Mouse (Mus musculus): ENCODE data around the gene Fndc9. TPM values are rescaled to one million over a fixed set of nuclear protein-coding genes. Genes with fewer than 3 reads are reported as not detected.
A peak's percentile ranks its signal among the peaks of the same experiment; 100 is the strongest.

Gene Fndc9
- 0.43 and 0.66 TPM in 2 replicates for polyA plus RNA-seq (2016; fragmentation: Nextera tagmentation; extraction: Ambion mirVana)

DNA sequence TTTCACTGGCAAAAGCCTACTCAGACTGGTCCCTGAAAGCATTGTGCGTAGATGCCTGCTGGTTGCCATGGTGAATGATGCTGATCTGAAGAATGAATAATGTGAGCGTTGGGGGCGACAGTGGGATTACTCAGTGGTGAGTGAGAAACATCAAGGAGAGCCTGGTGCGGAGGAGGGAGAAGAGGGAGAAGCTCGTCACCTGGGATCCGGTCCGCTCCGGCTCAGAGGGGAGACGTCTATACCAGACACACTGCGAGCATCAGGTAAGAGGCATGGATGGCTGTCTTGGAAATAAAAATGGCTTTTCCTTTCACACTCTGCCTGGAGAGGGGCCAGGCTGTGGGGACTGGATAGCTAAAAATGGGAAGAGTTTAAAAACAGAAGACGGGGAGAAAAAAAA is at the start of gene Fndc9:
TSS of gene Fndc9 (plus strand) at position 198 of the 400 bp plus-strand sequence.
- Histone ChIP-seq H3K9me3 (no peaks in the 10 kb centered on the region), H3K4me3 (no peak within 1 kb of the TSS), H3K36me3 (replicated peaks) (peaks cover 32% of the 10 kb centered on the region), H3K27ac (peak within 1 kb of the TSS; percentile 63; the same call in 1 of the 2 replicates), H3K4me1 (peaks cover 22% of the 10 kb centered on the region), H3K27me3 (ENCODE audit: poor library complexity, severe bottlenecking) (no peaks in the 10 kb centered on the region)
- DNase-seq (ENCODE audit: extremely low spot score, low spot score) = peak; percentile 41
- 59% methylated on average over 11 of the region's 11 CpGs for WGBS

- 78% methylated on average over 2 of the region's 2 CpGs for WGBS
- Histone ChIP-seq H3K36me3 (replicated peaks) (no peaks in the 10 kb centered on the region), H3K9me3 (no peaks in the 10 kb centered on the region), H3K4me3 (no peak overlapping the region), H3K27me3 (ENCODE audit: poor library complexity, severe bottlenecking) (no peaks in the 10 kb centered on the region), H3K4me1 (0 out of 2 replicates have a peak, but pooled peaks cover 4% of the 10 kb centered on the region), H3K27ac (no peak overlapping the region)
- no peak for DNase-seq (ENCODE audit: extremely low spot score, low spot score)
These were observed 47.0 kb upstream of the Fndc9 start for GRCm38 (mm10) chr11:46188283-46188682.

DNA sequence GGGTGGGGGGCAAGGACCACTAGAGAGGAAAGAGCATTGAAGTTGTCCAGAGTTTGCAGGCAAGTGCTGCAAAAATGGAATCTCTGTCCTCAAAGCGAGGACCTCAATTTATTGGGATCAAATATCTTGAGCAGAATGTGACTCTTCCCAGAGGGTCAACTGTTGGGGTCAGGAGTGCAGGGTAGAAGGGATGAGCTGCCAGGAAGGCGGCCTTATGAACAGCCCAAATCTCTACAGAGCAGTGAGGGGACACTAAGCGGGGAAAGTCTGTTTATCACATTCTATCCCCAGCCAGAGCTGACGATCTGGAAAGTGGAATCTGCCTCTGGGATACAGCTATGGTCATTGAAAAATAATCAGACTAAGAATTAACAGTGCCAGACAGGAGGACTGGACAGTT is 41.2 kb upstream of the Fndc9 start:
- 72% methylated on average over 4 of the region's 4 CpGs for WGBS
- Histone ChIP-seq H3K36me3 (replicated peaks) (peaks cover 37% of the 10 kb centered on the region), H3K9me3 (no peaks in the 10 kb centered on the region), H3K27ac (no peak overlapping the region), H3K4me1 (no peaks in the 10 kb centered on the region), H3K27me3 (ENCODE audit: poor library complexity, severe bottlenecking) (no peaks in the 10 kb centered on the region), H3K4me3 (no peak overlapping the region)
- DNase-seq (ENCODE audit: extremely low spot score, low spot score) = no peak

GRCm38 (mm10) chr11:46200664-46201063 is 34.7 kb upstream of the Fndc9 start:
- no peak overlapping the region for H3K4me3 ChIP-seq
- DNase-seq (ENCODE audit: extremely low spot score, low spot score) = no peak
- no peaks in the 10 kb centered on the region for H3K9me3 ChIP-seq
- peaks cover 8% of the 10 kb centered on the region for H3K4me1 ChIP-seq
- H3K36me3 ChIP-seq (replicated peaks) = peaks cover 50% of the 10 kb centered on the region
- peak overlapping the region; percentile 30; the same call in 1 of the 2 replicates for H3K27ac ChIP-seq
- no peaks in the 10 kb centered on the region for H3K27me3 ChIP-seq (ENCODE audit: poor library complexity, severe bottlenecking)
- WGBS = 88% methylated on average over 11 of the region's 11 CpGs

- no peaks in the 10 kb centered on the region for H3K9me3 ChIP-seq
- H3K4me3 ChIP-seq = no peak overlapping the region
- H3K27ac ChIP-seq = peak overlapping the region; percentile 1; the same call in 1 of the 2 replicates
- H3K4me1 ChIP-seq = peaks cover 8% of the 10 kb centered on the region
- no peak for DNase-seq (ENCODE audit: extremely low spot score, low spot score)
- 75% methylated on average over 20 of the region's 20 CpGs for WGBS
- H3K36me3 ChIP-seq (replicated peaks) = peaks cover 44% of the 10 kb centered on the region
- H3K27me3 ChIP-seq (ENCODE audit: poor library complexity, severe bottlenecking) = no peaks in the 10 kb centered on the region
These were observed 33.4 kb upstream of the Fndc9 start for GRCm38 (mm10) chr11:46201636-46202546.

GRCm38 (mm10) chr11:46202547-46202887 is 32.8 kb upstream of the Fndc9 start:
- DNase-seq (ENCODE audit: extremely low spot score, low spot score) = no peak
- Histone ChIP-seq H3K4me3 (no peak overlapping the region), H3K9me3 (no peaks in the 10 kb centered on the region), H3K27ac (peak overlapping the region; percentile 1; the same call in 1 of the 2 replicates), H3K4me1 (peaks cover 8% of the 10 kb centered on the region), H3K36me3 (replicated peaks) (peaks cover 44% of the 10 kb centered on the region), H3K27me3 (ENCODE audit: poor library complexity, severe bottlenecking) (no peaks in the 10 kb centered on the region)
- 81% methylated on average over 10 of the region's 10 CpGs for whole genome bisulfite sequencing

DNA sequence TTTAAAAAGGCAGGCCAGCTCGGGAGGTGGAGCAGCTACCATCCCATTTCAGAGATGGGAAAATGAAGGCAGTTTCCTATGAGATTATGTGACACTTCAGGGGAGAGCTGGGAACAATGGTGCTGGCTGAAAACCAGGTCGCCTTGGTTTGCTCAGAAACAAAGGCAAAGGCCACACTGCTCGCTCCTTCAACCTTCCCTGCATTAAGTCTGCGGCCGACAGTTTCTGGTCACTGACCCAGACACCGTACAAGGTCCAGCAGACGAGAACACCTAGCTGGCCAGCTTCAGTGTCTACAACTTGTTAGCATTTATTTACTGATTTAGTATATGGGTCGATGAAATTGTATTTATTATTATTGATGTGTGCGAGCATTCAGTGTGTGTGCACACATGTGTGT is 30.5 kb upstream of the Fndc9 start:
- no peak overlapping the region for H3K4me3 ChIP-seq
- H3K4me1 ChIP-seq = peaks cover 11% of the 10 kb centered on the region
- H3K27me3 ChIP-seq (ENCODE audit: poor library complexity, severe bottlenecking) = no peaks in the 10 kb centered on the region
- 89% methylated on average over 9 of the region's 9 CpGs for WGBS
- no peaks in the 10 kb centered on the region for H3K9me3 ChIP-seq
- H3K36me3 ChIP-seq (replicated peaks) = peaks cover 32% of the 10 kb centered on the region
- no peak overlapping the region for H3K27ac ChIP-seq
- no peak for DNase-seq (ENCODE audit: extremely low spot score, low spot score)

DNA sequence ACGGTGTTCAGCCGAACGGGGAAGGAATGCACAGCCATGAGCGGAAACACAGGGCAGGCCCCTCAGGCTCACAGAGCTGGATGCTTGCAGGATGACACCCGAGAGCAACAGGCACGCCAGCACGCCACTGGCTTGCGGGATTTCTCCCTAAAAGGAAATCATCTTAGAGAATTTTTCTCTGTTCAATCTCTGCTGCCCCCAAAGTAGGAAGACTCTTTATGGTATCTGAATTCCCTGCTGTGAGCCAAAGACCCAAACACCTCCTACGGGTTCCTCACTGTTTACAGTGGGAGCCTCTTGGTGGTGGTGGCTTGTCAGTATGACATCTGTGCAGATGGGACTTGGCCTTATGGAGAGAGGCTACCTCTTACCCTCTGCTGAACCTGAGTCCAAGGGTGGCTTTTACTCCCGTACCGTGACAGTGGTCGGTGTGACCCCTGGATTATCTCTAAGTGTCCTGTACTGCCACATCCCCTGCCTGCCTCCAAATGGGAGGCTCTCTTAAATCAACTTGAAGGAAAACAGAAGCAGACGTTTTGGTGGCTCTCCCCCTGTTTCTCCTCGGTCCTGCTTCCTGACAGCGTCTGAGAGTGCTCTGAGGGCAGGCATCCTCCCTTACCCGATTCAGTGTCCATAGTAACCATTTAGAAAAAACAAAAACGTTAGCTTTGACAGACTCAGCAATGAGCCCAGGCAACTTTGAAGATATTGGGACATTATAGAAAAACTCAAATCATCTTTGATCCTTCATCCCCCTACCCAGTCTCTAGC is 29.5 kb upstream of the Fndc9 start:
- Histone ChIP-seq H3K4me1 (peaks cover 16% of the 10 kb centered on the region), H3K9me3 (no peaks in the 10 kb centered on the region), H3K4me3 (no peak overlapping the region), H3K36me3 (replicated peaks) (peaks cover 22% of the 10 kb centered on the region), H3K27ac (no peak overlapping the region), H3K27me3 (ENCODE audit: poor library complexity, severe bottlenecking) (no peaks in the 10 kb centered on the region)
- 75% methylated on average over 17 of the region's 17 CpGs for WGBS
- no peak for DNase-seq (ENCODE audit: extremely low spot score, low spot score)

DNA sequence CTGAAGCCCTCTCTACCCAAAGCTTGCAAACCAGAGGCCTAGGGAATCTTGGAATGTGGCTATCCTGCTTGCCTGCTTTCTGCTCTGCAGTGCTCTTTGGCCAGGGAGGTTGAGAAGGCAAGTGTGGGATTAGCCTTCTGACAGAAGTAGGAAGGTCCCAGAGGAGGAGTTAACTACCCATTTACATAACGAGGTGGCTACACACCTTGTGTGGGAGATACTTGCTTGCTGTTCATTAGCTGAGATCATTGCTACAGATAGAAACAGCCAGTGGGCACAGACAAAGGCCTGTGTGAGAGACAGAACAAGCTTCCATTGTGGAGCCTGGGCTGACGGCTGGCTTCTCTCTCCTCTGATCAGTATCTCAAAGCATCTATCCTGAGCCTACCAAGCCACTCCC is 25.4 kb upstream of the Fndc9 start:
- peaks cover 25% of the 10 kb centered on the region for H3K4me1 ChIP-seq
- H3K9me3 ChIP-seq = no peaks in the 10 kb centered on the region
- 22% methylated on average over 2 of the region's 2 CpGs for WGBS
- H3K27ac ChIP-seq = 0 out of 2 replicates have a peak overlapping the region, but pooled peaks have one; percentile 17
- H3K4me3 ChIP-seq = no peak overlapping the region
- no peak for DNase-seq (ENCODE audit: extremely low spot score, low spot score)
- H3K27me3 ChIP-seq (ENCODE audit: poor library complexity, severe bottlenecking) = no peaks in the 10 kb centered on the region
- H3K36me3 ChIP-seq (replicated peaks) = peaks cover 22% of the 10 kb centered on the region

DNA sequence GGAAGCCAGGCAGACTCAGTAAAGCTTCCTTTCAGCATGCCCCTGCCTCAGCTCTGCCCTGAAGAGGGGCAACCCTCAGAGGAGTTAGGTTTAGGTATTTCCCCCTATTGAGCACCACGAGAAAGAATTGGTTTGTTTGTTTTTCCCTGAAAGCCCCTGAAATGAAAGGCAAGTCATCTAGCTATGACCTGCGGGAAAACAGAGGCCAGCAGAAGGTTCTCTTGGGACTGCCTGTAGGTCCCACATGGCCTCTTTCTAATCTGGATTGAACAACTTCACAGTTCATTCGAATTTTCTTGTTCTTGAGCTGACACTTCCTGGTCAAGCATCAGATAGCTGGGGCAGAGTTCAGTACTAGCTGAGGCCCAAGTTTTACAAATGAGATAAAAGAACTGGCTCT is 23.5 kb upstream of the Fndc9 start:
- H3K4me3 ChIP-seq = no peak overlapping the region
- 50% methylated on average over 3 of the region's 3 CpGs for WGBS

GRCm38 (mm10) chr11:46213844-46214243 is 21.5 kb upstream of the Fndc9 start:
- peaks cover 6% of the 10 kb centered on the region for H3K36me3 ChIP-seq (replicated peaks)
- WGBS = 84% methylated on average over 5 of the region's 5 CpGs
- no peak for DNase-seq (ENCODE audit: extremely low spot score, low spot score)

More for the DNA sequence above, 23.5 kb upstream of the Fndc9 start:
- H3K4me1 ChIP-seq = peaks cover 25% of the 10 kb centered on the region
- 0 out of 2 replicates have a peak overlapping the region, but pooled peaks have one; percentile 59 for H3K27ac ChIP-seq
- peaks cover 21% of the 10 kb centered on the region for H3K36me3 ChIP-seq (replicated peaks)
- DNase-seq (ENCODE audit: extremely low spot score, low spot score) = no peak
- no peaks in the 10 kb centered on the region for H3K9me3 ChIP-seq
- H3K27me3 ChIP-seq (ENCODE audit: poor library complexity, severe bottlenecking) = no peaks in the 10 kb centered on the region

DNA sequence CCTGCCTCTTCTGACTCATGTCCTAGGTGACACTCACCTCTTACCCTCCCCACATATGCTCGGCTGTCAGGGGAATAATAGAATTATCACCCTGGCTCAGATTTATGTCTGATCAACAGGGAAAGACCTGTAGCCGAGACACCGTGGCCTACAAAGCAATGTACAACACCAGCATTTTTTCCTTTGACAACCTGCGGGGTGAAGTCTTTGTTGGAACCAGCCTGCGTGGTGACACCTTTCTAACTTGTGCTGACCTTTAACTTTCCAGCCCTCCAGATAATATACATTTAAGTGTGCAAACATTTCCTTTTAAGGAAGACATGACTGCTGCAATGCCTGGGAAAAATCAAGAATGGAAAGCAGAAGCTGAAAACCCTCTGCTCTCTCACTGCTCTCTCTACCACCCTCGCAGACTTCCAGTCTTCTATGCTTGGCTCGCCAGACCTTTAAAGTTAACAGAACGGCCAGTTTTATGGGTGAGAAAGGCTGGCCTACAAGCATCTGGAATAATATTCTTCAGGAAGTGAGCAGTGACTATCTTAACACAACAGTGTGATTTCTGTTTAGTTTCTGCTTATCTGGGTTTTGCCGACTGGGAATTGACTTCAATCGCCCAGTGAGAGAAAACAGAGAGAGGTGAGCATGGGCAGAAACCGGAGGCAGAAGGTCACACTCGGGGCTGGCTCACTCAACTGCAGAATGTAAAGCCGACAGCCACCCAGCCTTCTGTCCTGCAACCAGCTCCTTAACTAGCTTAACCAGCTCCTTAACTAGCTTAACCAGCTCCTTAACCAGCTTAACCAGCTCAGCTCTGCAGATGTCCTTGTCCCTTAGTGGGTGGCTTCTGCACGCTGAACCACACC is 20.7 kb upstream of the Fndc9 start:
- H3K27me3 ChIP-seq (ENCODE audit: poor library complexity, severe bottlenecking) = no peaks in the 10 kb centered on the region
- no peaks in the 10 kb centered on the region for H3K9me3 ChIP-seq
- H3K4me3 ChIP-seq = no peak overlapping the region
- peaks cover 40% of the 10 kb centered on the region for H3K4me1 ChIP-seq
- peak overlapping the region; percentile 74 for H3K27ac ChIP-seq
- no peak for DNase-seq (ENCODE audit: extremely low spot score, low spot score)
- H3K36me3 ChIP-seq (replicated peaks) = peaks cover 6% of the 10 kb centered on the region
- WGBS = 79% methylated on average over 14 of the region's 14 CpGs

More at GRCm38 (mm10) chr11:46213844-46214243, 21.5 kb upstream of the Fndc9 start:
- H3K4me3 ChIP-seq = no peak overlapping the region
- peaks cover 34% of the 10 kb centered on the region for H3K4me1 ChIP-seq
- no peaks in the 10 kb centered on the region for H3K9me3 ChIP-seq
- peak overlapping the region; percentile 74 for H3K27ac ChIP-seq
- no peaks in the 10 kb centered on the region for H3K27me3 ChIP-seq (ENCODE audit: poor library complexity, severe bottlenecking)
